Mouse (Mus musculus): ENCODE data around the gene Fmnl2.

- TF ChIP-seq CTCF (IDR thresholded peaks at IDR 0.05; ENCODE audit: control insufficient read depth, insufficient read depth, insufficient read length) (no peak), MYOD1 (IDR thresholded peaks at IDR 0.05; ENCODE audit: control insufficient read depth, insufficient read length, low read depth) (no peak), MAX (IDR thresholded peaks at IDR 0.05) (no peak), USF1 (IDR thresholded peaks at IDR 0.05; ENCODE audit: low read depth) (no peak), MYOG (IDR thresholded peaks at IDR 0.05; ENCODE audit: control insufficient read depth, extremely low read depth, insufficient read length) (no peak), CEBPB (IDR thresholded peaks at IDR 0.05; ENCODE audit: low read depth) (no peak)
These were observed 43.1 kb downstream of the Fmnl2 start for GRCm38 (mm10) chr2:52900780-52901179.
